Mouse (Mus musculus) effector memory CD4-positive, alpha-beta T cell, adult 7 months (primary cell): ENCODE data around the gene P2ry10b. TPM values are rescaled to one million over a fixed set of nuclear protein-coding genes. Genes with fewer than 3 reads are reported as not detected.

Source experiments
- polyA plus RNA-seq: library from polyadenylated mRNA; unstranded; fragments of 100-300 nt; shearing (Covaris generic); gene quantifications from one replicate; pipeline ENCODE4 v1.2.1, GENCODE M21; 2017

P2ry10b gene
- 5.3 TPM for polyA plus RNA-seq

GRCm38 (mm10) chrX:107148681-107149080 is at the start of gene P2ry10b:
Gene P2ry10b (plus strand): TSS chrX:107148927.

Other genes with a start within 250 kb of the P2ry10b start
- not detected for gene Lpar4, start 228.3 kb upstream of the P2ry10b start, polyA plus RNA-seq
- 314 TPM for gene P2ry10, start 60.4 kb upstream of the P2ry10b start, polyA plus RNA-seq
- 56.0 TPM for gene Gpr174, start 107.0 kb downstream of the P2ry10b start, polyA plus RNA-seq